Mouse (Mus musculus) CH12.LX (cell line): ENCODE measurements around the gene Qpctl. TPM values are rescaled to one million over a fixed set of nuclear protein-coding genes. Genes with fewer than 3 reads are reported as not detected.
A peak's percentile ranks its signal among the peaks of the same experiment; 100 is the strongest.

Source experiments
- DNase-seq: peaks from one replicate; pipeline ENCODE4 v3.0.0-alpha.2; 2013; ENCODE audit errors: extremely low read depth
- H3K27ac ChIP-seq: 2 replicates; pipeline ENCODE4 v1.5.1; 2012; ENCODE audit warnings: low read depth, mild to moderate bottlenecking, control low read depth, moderate library complexity; ENCODE audit not compliant: insufficient read depth
- H3K27me3 ChIP-seq: replicated peaks from 2 replicates; pipeline ENCODE3; 2012; ENCODE audit warnings: inconsistent platforms
- H3K36me3 ChIP-seq, 2 experiments: replicated peaks in 1 of 2; 2 replicates each; pipeline versions ENCODE3 to v1.6.1; 2012; ENCODE audit warnings: inconsistent platforms in 1 of 2, low read length in 1 of 2, mild to moderate bottlenecking in 1 of 2, mixed read lengths in 1 of 2, moderate library complexity in 1 of 2; ENCODE audit not compliant: control insufficient read depth in 1 of 2, insufficient read depth in 1 of 2
- H3K4me1 ChIP-seq, 2 experiments: 2 replicates each; pipeline ENCODE4 v1.6.1; 2012; ENCODE audit warnings: inconsistent platforms in 1 of 2, moderate library complexity in 1 of 2; ENCODE audit not compliant: insufficient read depth in 2 of 2, control insufficient read depth in 1 of 2
- H3K4me2 ChIP-seq: 2 replicates; pipeline ENCODE4 v1.6.1; 2012; ENCODE audit warnings: low read depth, mild to moderate bottlenecking, control low read depth; ENCODE audit not compliant: poor library complexity, insufficient read depth, severe bottlenecking
- H3K4me3 ChIP-seq, 3 experiments: fragments of 150-350 bp in 1 of 3; sonication (generic) in 1 of 3; replicated peaks in 1 of 3; 2 replicates each; pipeline versions ENCODE3 to v1.5.1; 2011 to 2012; ENCODE audit warnings: low read depth in 2 of 3, low read length in 2 of 3, mild to moderate bottlenecking in 2 of 3, moderate library complexity in 2 of 3, control low read depth in 1 of 3, improper control_type of control experiment in 1 of 3, inconsistent platforms in 1 of 3, mixed read lengths in 1 of 3; ENCODE audit not compliant: poor library complexity in 1 of 3
- H3K79me2 ChIP-seq: replicated peaks from 2 replicates; pipeline ENCODE4 v1.6.1; 2012; ENCODE audit warnings: mild to moderate bottlenecking, moderate library complexity; ENCODE audit not compliant: control insufficient read depth, poor library complexity, insufficient read depth, severe bottlenecking; ENCODE audit errors: extremely low read depth
- H3K9ac ChIP-seq: 2 replicates; pipeline ENCODE4 v1.6.1; 2012; ENCODE audit warnings: low read depth, mild to moderate bottlenecking, control low read depth, moderate library complexity; ENCODE audit not compliant: insufficient read depth
- H3K9me3 ChIP-seq: replicated peaks from 2 replicates; pipeline ENCODE3; 2012; ENCODE audit warnings: low read length, inconsistent platforms, mixed read lengths
- BHLHE40 ChIP-seq: IDR thresholded peaks from 2 replicates; pipeline ENCODE4 v1.6.1; 2011; ENCODE audit warnings: mild to moderate bottlenecking, low read depth, low read length, improper control_type of control experiment
- CHD1 ChIP-seq: IDR thresholded peaks from 2 replicates; pipeline ENCODE4 v1.6.1; 2012; ENCODE audit warnings: low read depth, low read length, improper control_type of control experiment, inconsistent platforms
- CHD2 ChIP-seq: IDR thresholded peaks from 2 replicates; pipeline ENCODE4 v1.6.1; 2011; ENCODE audit warnings: low read length, improper control_type of control experiment
- CTCF ChIP-seq, 2 experiments: IDR thresholded peaks in 1 of 2; conservative IDR thresholded peaks in 1 of 2; 2 replicates each; pipeline ENCODE4 v1.5.1; 2011 to 2012; ENCODE audit warnings: low read depth in 2 of 2, low read length in 2 of 2, improper control_type of control experiment in 1 of 2, inconsistent platforms in 1 of 2, mild to moderate bottlenecking in 1 of 2, moderate library complexity in 1 of 2
- E2F4 ChIP-seq: IDR thresholded peaks from 2 replicates; pipeline ENCODE4 v1.6.1; 2011; ENCODE audit warnings: low read depth, low read length, improper control_type of control experiment; ENCODE audit not compliant: insufficient replicate concordance
- ELF1 ChIP-seq: IDR thresholded peaks from 2 replicates; pipeline ENCODE4 v1.6.1; 2014; ENCODE audit warnings: low read depth, mild to moderate bottlenecking, inconsistent platforms, low read length, improper control_type of control experiment
- EP300 ChIP-seq: IDR thresholded peaks from 2 replicates; pipeline ENCODE4 v1.6.1; 2011; ENCODE audit warnings: low read length, improper control_type of control experiment
- ETS1 ChIP-seq: conservative IDR thresholded peaks from 2 replicates; pipeline ENCODE4 v1.6.1; 2012; ENCODE audit warnings: low read depth, mild to moderate bottlenecking, inconsistent platforms, low read length, improper control_type of control experiment, moderate library complexity
- GABPA ChIP-seq: IDR thresholded peaks from 2 replicates; pipeline ENCODE4 v1.6.1; 2012; ENCODE audit warnings: low read depth, low read length, improper control_type of control experiment, inconsistent platforms; ENCODE audit not compliant: insufficient replicate concordance
- HCFC1 ChIP-seq: IDR thresholded peaks from 2 replicates; pipeline ENCODE4 v1.6.1; 2012; ENCODE audit warnings: low read depth, mild to moderate bottlenecking, inconsistent platforms, low read length, improper control_type of control experiment
- IRF4 ChIP-seq: IDR thresholded peaks from 2 replicates; pipeline ENCODE4 v1.6.1; 2014; ENCODE audit warnings: low read depth, mild to moderate bottlenecking, inconsistent platforms, low read length, improper control_type of control experiment
- JUN ChIP-seq: IDR thresholded peaks from 2 replicates; pipeline ENCODE4 v1.6.1; 2011; ENCODE audit warnings: low read depth, mild to moderate bottlenecking, low read length, improper control_type of control experiment, moderate library complexity; ENCODE audit not compliant: insufficient read depth
- JUND ChIP-seq: conservative IDR thresholded peaks from 2 replicates; pipeline ENCODE4 v1.6.1; 2011; ENCODE audit warnings: low read depth, low read length, improper control_type of control experiment
- KAT2A ChIP-seq: IDR thresholded peaks from 2 replicates; pipeline ENCODE4 v1.6.1; 2012; ENCODE audit warnings: low read length, improper control_type of control experiment, inconsistent platforms; ENCODE audit not compliant: insufficient replicate concordance
- MAFK ChIP-seq: IDR thresholded peaks from 2 replicates; pipeline ENCODE4 v1.6.1; 2011; ENCODE audit warnings: low read length, improper control_type of control experiment; ENCODE audit not compliant: insufficient replicate concordance
- MAX ChIP-seq: IDR thresholded peaks from 2 replicates; pipeline ENCODE4 v1.6.1; 2011; ENCODE audit warnings: low read length, improper control_type of control experiment
- MAZ ChIP-seq: IDR thresholded peaks from 2 replicates; pipeline ENCODE4 v1.6.1; 2012; ENCODE audit warnings: low read depth, mild to moderate bottlenecking, inconsistent platforms, low read length, improper control_type of control experiment, moderate library complexity
- MEF2A ChIP-seq: IDR thresholded peaks from 2 replicates; pipeline ENCODE4 v1.6.1; 2014; ENCODE audit warnings: low read depth, mild to moderate bottlenecking, inconsistent platforms, low read length, improper control_type of control experiment, borderline replicate concordance
- MXI1 ChIP-seq: IDR thresholded peaks from 2 replicates; pipeline ENCODE4 v1.6.1; 2011; ENCODE audit warnings: mild to moderate bottlenecking, low read depth, low read length, improper control_type of control experiment
- MYC ChIP-seq: IDR thresholded peaks from 2 replicates; pipeline ENCODE4 v1.6.1; 2011; ENCODE audit warnings: low read depth, mild to moderate bottlenecking, improper control_type of control experiment, low read length
- NELFE ChIP-seq: IDR thresholded peaks from 2 replicates; pipeline ENCODE4 v1.6.1; 2011; ENCODE audit warnings: low read depth, low read length, improper control_type of control experiment
- NRF1 ChIP-seq: IDR thresholded peaks from 2 replicates; pipeline ENCODE4 v1.6.1; 2014; ENCODE audit warnings: low read depth, mild to moderate bottlenecking, inconsistent platforms, low read length, improper control_type of control experiment, moderate library complexity
- PAX5 ChIP-seq: IDR thresholded peaks from 2 replicates; pipeline ENCODE4 v1.6.1; 2012; ENCODE audit warnings: low read length, inconsistent platforms, mixed read lengths
- POLR2A ChIP-seq: IDR thresholded peaks from 2 replicates; pipeline ENCODE4 v1.6.1; 2011; ENCODE audit warnings: low read depth, mild to moderate bottlenecking, improper control_type of control experiment, low read length
- POLR2AphosphoS2 ChIP-seq: IDR thresholded peaks from 2 replicates; pipeline ENCODE4 v1.6.1; 2011; ENCODE audit warnings: low read depth, low read length, improper control_type of control experiment
- RAD21 ChIP-seq: IDR thresholded peaks from 2 replicates; pipeline ENCODE4 v1.6.1; 2011; ENCODE audit warnings: low read depth, mild to moderate bottlenecking, low read length, improper control_type of control experiment, moderate library complexity
- RCOR1 ChIP-seq: conservative IDR thresholded peaks from 2 replicates; pipeline ENCODE4 v1.6.1; 2012; ENCODE audit warnings: low read depth, mild to moderate bottlenecking, inconsistent platforms, low read length, improper control_type of control experiment
- SIN3A ChIP-seq: IDR thresholded peaks from 2 replicates; pipeline ENCODE4 v1.6.1; 2012; ENCODE audit warnings: low read length, improper control_type of control experiment, inconsistent platforms
- SMC3 ChIP-seq: IDR thresholded peaks from 2 replicates; pipeline ENCODE4 v1.6.1; 2011; ENCODE audit warnings: low read depth, low read length, improper control_type of control experiment
- TBP ChIP-seq: conservative IDR thresholded peaks from 2 replicates; pipeline ENCODE4 v1.6.1; 2011; ENCODE audit warnings: low read depth, low read length, improper control_type of control experiment
- TCF12 ChIP-seq: IDR thresholded peaks from 2 replicates; pipeline ENCODE4 v1.6.1; 2014; ENCODE audit warnings: low read depth, mild to moderate bottlenecking, inconsistent platforms, low read length, improper control_type of control experiment
- UBTF ChIP-seq: IDR thresholded peaks from 2 replicates; pipeline ENCODE4 v1.6.1; 2012; ENCODE audit warnings: low read depth, mild to moderate bottlenecking, inconsistent platforms, low read length, improper control_type of control experiment, moderate library complexity
- USF1 ChIP-seq: IDR thresholded peaks from 2 replicates; pipeline ENCODE4 v1.6.1; 2014; ENCODE audit warnings: low read depth, mild to moderate bottlenecking, inconsistent platforms, low read length, improper control_type of control experiment
- USF2 ChIP-seq: conservative IDR thresholded peaks from 2 replicates; pipeline ENCODE4 v1.6.1; 2011; ENCODE audit warnings: low read depth, low read length, improper control_type of control experiment
- ZC3H11A ChIP-seq: IDR thresholded peaks from 2 replicates; pipeline ENCODE4 v1.6.1; 2012; ENCODE audit warnings: low read depth, mild to moderate bottlenecking, inconsistent platforms, low read length, improper control_type of control experiment
- ZKSCAN1 ChIP-seq: IDR thresholded peaks from 2 replicates; pipeline ENCODE4 v1.6.1; 2012; ENCODE audit warnings: low read depth, inconsistent platforms, low read length, improper control_type of control experiment, borderline replicate concordance
- ZMIZ1 ChIP-seq: IDR thresholded peaks from 2 replicates; pipeline ENCODE4 v1.6.1; 2012; ENCODE audit warnings: low read depth, mild to moderate bottlenecking, inconsistent platforms, low read length, improper control_type of control experiment
- ZNF384 ChIP-seq: IDR thresholded peaks from 2 replicates; pipeline ENCODE4 v1.6.1; 2012; ENCODE audit warnings: low read depth, low read length, improper control_type of control experiment, inconsistent platforms
- dilution Hi-C: fragments of 300-500 bp; cut with MboI; formaldehyde crosslinking; loops from 2 replicates; pipeline ENCODE4 v1.14.3; 2020; ENCODE audit warnings: low sequenced_read_pairs; ENCODE audit not compliant: extremely low pct_unique_long_range_greater_than_20kb, extremely low pct_ligation_motif_present
- in situ Hi-C: fragments of 300-500 bp; cut with MboI; formaldehyde crosslinking; loops from 3 replicates; pipeline ENCODE4 v1.14.3; 2019; ENCODE audit warnings: low sequenced_read_pairs, low pct_ligation_motif_present, low pct_unique_long_range_greater_than_20kb, mixed read lengths
- polyA plus RNA-seq: library from polyadenylated mRNA; unstranded; fragments of >175 nt; gene quantifications from 2 replicates; pipeline ENCODE4 v1.2.1, GENCODE M21; 2012; ENCODE audit warnings: low read depth; ENCODE audit not compliant: insufficient read length
- total RNA-seq, 2 experiments: library from RNA; depleted of rRNA; stranded (reverse); fragments of 300-350 nt in 1 of 2; fragments of >200 nt in 1 of 2; gene quantifications; 2 replicates each; pipeline ENCODE4 v1.2.3; 2012 to 2014

Gene Qpctl
- 9.3 and 9.8 TPM in 2 replicates for total RNA-seq (2012; rRNA removed)
- 5.1 and 5.2 TPM in 2 replicates for total RNA-seq (2014; rRNA removed)
- polyA plus RNA-seq = 9.2 and 9.6 TPM in 2 replicates

DNA sequence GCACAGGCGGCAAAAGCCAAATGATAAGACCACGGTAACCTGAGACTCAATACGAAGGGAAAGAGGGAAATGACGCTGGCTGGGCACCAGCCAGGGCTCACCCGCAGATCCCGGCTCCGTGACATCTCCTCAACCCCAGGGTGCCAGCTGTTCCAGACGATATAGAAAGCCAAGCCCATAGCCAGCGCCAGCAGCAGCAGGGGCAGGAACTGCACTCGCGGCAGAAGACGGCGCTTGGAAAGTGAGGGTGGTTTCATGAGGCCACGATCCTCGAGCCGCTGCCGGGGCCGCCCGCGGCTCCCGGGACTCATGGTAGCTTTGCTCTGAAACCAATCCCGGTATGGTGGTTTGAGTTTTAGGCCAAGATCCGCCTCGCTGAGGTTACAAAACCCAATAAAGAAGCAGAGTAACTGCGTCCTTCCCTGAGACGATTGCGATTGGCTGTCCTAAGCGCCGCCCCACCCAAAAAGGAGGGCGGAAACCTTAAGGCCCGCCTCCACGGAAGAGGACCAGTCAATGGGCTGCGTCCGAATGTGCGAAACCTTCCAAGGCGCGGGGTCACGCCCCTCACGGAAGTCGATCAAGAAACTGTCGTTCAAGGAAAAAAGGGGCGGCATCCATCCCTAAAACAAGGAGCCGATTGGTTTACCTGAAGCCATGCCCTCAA, at the start of gene Qpctl:
Gene Qpctl, minus strand, starts transcription at position 417 of the 667 bp plus-strand sequence.
- Histone ChIP-seq H3K4me2 (peak within 1 kb of the TSS; percentile 92), H3K79me2 (peaks cover 15% of the 10 kb centered on the region), H3K36me3 (peaks cover 45 to 61% of the 10 kb centered on the region in 2 experiments), H3K27ac (peak within 1 kb of the TSS; percentile 25), H3K4me1 (peaks cover 6 to 39% of the 10 kb centered on the region in 2 experiments), H3K27me3 (no peaks in the 10 kb centered on the region), H3K4me3 (peak within 1 kb of the TSS; percentile 62 to 97 (median 85)), H3K9me3 (no peaks in the 10 kb centered on the region), H3K9ac (peak within 1 kb of the TSS; percentile 97)
- TF ChIP-seq CHD2 = peak; percentile 64
- TF ChIP-seq JUND = no peak
- TF ChIP-seq BHLHE40 = 0 out of 2 replicates have a peak, but pooled peaks have one; percentile 14
- TF ChIP-seq EP300 = no peak
- no peak for TF ChIP-seq RAD21
- TF ChIP-seq CTCF (conservative IDR thresholded peaks at IDR 0.05 in 1 of 2, IDR thresholded peaks at IDR 0.05 in 1 of 2; ENCODE audit: low read depth in 2 of 2, low read length in 2 of 2) = no peak
- peak; percentile 72 for TF ChIP-seq TCF12
- TF ChIP-seq MYC = 0 out of 2 replicates have a peak, but pooled peaks have one; percentile 32
- peak; percentile 93 for TF ChIP-seq NELFE
- no peak for TF ChIP-seq ZNF384
- 0 out of 2 replicates have a peak, but pooled peaks have one; percentile 27 for TF ChIP-seq MAX
- TF ChIP-seq E2F4 = no peak
- TF ChIP-seq MAZ = no peak
- no peak for TF ChIP-seq UBTF
- TF ChIP-seq USF1 = no peak
- TF ChIP-seq ETS1 = no peak
- no peak for TF ChIP-seq CHD1
- no peak for TF ChIP-seq GABPA
- no peak for TF ChIP-seq MAFK
- TF ChIP-seq POLR2AphosphoS2 = no peak; the same call in 1 of the 2 replicates
- TF ChIP-seq ZMIZ1 = peak; percentile 86
- no peak for TF ChIP-seq SMC3
- TF ChIP-seq MEF2A = 0 out of 2 replicates have a peak, but pooled peaks have one; percentile 32
- no peak; the same call in none of the 2 replicates for TF ChIP-seq SIN3A
- TF ChIP-seq KAT2A = 0 out of 2 replicates have a peak, but pooled peaks have one; percentile 33
- TF ChIP-seq POLR2A = peak; percentile 97
- no peak for TF ChIP-seq NRF1
- TF ChIP-seq ZKSCAN1 = no peak
- no peak for TF ChIP-seq ZC3H11A
- no peak for TF ChIP-seq PAX5
- no peak for TF ChIP-seq IRF4
- TF ChIP-seq MXI1 = no peak; the same call in 1 of the 2 replicates
- TF ChIP-seq USF2 = no peak
- no peak; the same call in 1 of the 2 replicates for TF ChIP-seq HCFC1
- 0 out of 2 replicates have a peak, but pooled peaks have one; percentile 44 for TF ChIP-seq RCOR1
- TF ChIP-seq TBP = peak; percentile 88
- no peak for TF ChIP-seq JUN
- TF ChIP-seq ELF1 = peak; percentile 85
- dilution Hi-C loops = no loop called here
- DNase-seq = peak; percentile 100
- in situ Hi-C loops = no loop called here
